Mouse (Mus musculus): ENCODE measurements around the gene Nyx.

GRCm38 (mm10) chrX:13475382-13475781, 9.5 kb downstream of the Nyx start:
- TF ChIP-seq CTCF (IDR thresholded peaks at IDR 0.05; ENCODE audit: low read depth) = no peak
- no peak for TF ChIP-seq EP300 (IDR thresholded peaks at IDR 0.05; ENCODE audit: low read depth)
